Mouse (Mus musculus) ES-Bruce4 (cell line): Measurements from ENCODE around the gene Rsrp1.

Experiments
- CTCF ChIP-seq: IDR thresholded peaks from one replicate; pipeline ENCODE4 v1.8.1; 2011; ENCODE audit warnings: low read depth, low read length
- EP300 ChIP-seq: IDR thresholded peaks from 2 replicates; pipeline ENCODE4 v1.6.1; 2011; ENCODE audit warnings: low read depth, low read length; ENCODE audit not compliant: insufficient read depth
- POLR2A ChIP-seq: IDR thresholded peaks from one replicate; pipeline ENCODE4 v1.8.1; 2011; ENCODE audit warnings: low read length; ENCODE audit not compliant: insufficient read depth

DNA sequence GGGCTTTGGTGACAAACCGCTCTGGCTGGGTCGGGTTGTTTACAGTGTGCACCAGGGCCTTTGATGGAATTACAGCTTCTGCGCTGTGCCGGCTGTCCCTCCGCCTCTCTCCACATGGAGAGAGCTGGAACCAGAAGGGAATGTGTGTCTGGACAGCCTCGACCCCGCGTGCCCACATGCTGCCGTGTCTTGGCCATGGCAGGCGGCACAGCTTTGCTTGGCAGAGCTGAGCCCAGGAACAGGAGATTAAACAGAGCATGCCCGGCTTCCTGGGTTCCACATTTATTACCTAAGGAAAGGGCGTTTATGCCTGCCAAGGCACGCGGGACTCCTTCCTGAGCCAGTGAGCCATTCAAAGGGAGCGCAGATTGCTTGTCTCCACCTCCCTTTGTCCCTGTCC is 31.1 kb downstream of the Rsrp1 start:
- TF ChIP-seq POLR2A (no peak), CTCF (no peak), EP300 (no peak)
